Mouse (Mus musculus): ENCODE data around the gene Kin. TPM values are rescaled to one million over a fixed set of nuclear protein-coding genes. Genes with fewer than 3 reads are reported as not detected.

Gene Kin
- polyA plus RNA-seq (2015; fragmentation: Nextera tagmentation; extraction: Ambion mirVana), result 24.1 and 26.1 TPM in 2 replicates

DNA sequence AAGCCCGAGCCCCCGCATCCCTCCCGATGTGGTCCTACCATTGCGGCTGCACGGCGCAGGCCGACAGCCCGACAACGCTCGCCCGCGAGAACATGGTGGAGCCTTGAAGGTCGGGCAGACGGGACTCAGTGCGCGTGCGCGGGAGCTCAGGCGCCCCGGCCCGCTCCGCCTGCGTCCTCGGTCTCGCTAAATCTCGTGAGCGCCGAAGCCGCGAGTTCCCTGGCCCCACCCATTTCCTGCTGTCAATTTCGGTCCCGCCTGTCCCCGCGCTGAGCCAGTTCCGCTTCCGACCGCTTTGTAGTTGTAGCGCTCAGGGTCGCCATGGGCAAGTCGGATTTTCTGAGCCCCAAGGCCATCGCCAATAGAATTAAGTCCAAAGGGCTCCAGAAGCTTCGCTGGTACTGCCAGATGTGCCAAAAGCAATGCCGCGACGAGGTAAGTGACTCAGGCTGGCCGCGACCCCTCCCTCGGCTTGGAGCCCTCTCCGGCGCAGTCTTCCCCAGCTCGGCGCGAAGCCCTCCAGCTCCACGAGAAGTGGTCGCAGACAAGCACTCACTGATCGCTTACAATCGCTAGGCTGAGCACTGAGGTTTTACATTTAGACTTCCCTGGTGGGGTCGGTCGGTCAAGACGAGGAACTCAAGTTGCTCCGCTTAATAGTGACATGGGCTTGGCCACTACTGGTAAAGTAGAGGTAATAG, at the start of gene Kin, which contains the start of gene Atp5c1:
Gene Kin (plus strand): TSS at position 284 of the 701 bp plus-strand sequence.
Gene Atp5c1 (minus strand): TSS at position 201 of the 701 bp plus-strand sequence.
- peaks cover 30% of the 10 kb centered on the region for H3K4me1 ChIP-seq (ENCODE audit: control insufficient read depth, insufficient read depth, low read depth, low read length)
- peak within 1 kb of the TSS; percentile 86 for H3K4me2 ChIP-seq (ENCODE audit: low read length)
- H3K36me3 ChIP-seq (ENCODE audit: control insufficient read depth, insufficient read depth, low read length), result no peaks in the 10 kb centered on the region
- H3K9ac ChIP-seq (ENCODE audit: low read depth, low read length), result peak within 1 kb of the TSS; percentile 99
- no peaks in the 10 kb centered on the region for H3K9me3 ChIP-seq (ENCODE audit: control insufficient read depth, low read length)
- H3K27me3 ChIP-seq (replicated peaks; ENCODE audit: control insufficient read depth, insufficient read depth, low read length), result no peaks in the 10 kb centered on the region
- H3K4me3 ChIP-seq (ENCODE audit: low read length), result peak within 1 kb of the TSS; percentile 95
- peak; percentile 99 for ATAC-seq
- H3K27ac ChIP-seq (ENCODE audit: low read depth, low read length), result peak within 1 kb of the TSS; percentile 95
- under 1% methylated on average over 60 of the region's 61 CpGs for WGBS

DNA sequence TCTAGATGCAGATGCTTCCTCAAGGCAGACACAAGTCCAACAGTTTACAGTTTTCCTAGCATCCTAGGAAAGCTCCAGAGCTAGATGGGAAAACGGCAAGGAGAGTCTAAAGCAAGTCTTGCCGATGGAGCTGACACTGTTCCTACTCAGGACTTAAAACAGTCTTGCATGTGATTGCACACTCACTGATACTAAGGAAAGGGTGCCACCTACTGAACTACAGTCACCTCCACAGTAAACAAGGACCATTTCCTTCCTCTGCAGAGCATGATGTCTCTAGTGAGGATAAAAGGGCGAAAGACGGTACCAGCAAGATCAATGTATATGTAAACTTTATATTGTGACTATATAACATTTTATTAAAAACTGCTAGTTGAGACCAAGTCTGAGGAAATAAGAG, 46.7 kb upstream of the Kin start:
- H3K4me1 ChIP-seq (ENCODE audit: control insufficient read depth, insufficient read depth, low read depth, low read length), result peaks cover 4% of the 10 kb centered on the region; the same call in 1 of the 2 replicates
- H3K9me3 ChIP-seq (ENCODE audit: control insufficient read depth, low read length), result no peaks in the 10 kb centered on the region
- H3K36me3 ChIP-seq (ENCODE audit: control insufficient read depth, insufficient read depth, low read length), result no peaks in the 10 kb centered on the region
- H3K9ac ChIP-seq (ENCODE audit: low read depth, low read length), result no peak overlapping the region
- no peak overlapping the region for H3K4me3 ChIP-seq (ENCODE audit: low read length)
- no peak for ATAC-seq
- 70% methylated on average over 4 of the region's 4 CpGs for WGBS
- no peak overlapping the region for H3K4me2 ChIP-seq (ENCODE audit: low read length)
- no peak overlapping the region for H3K27ac ChIP-seq (ENCODE audit: low read depth, low read length)
- H3K27me3 ChIP-seq (replicated peaks; ENCODE audit: control insufficient read depth, insufficient read depth, low read length), result no peaks in the 10 kb centered on the region

GRCm38 (mm10) chr2:10034976-10035375, 45.4 kb upstream of the Kin start:
- Histone ChIP-seq H3K27me3 (replicated peaks; ENCODE audit: control insufficient read depth, insufficient read depth, low read length) (no peaks in the 10 kb centered on the region), H3K4me1 (ENCODE audit: control insufficient read depth, insufficient read depth, low read depth, low read length) (no peaks in the 10 kb centered on the region), H3K4me2 (ENCODE audit: low read length) (no peak overlapping the region), H3K4me3 (ENCODE audit: low read length) (no peak overlapping the region), H3K27ac (ENCODE audit: low read depth, low read length) (no peak overlapping the region), H3K9ac (ENCODE audit: low read depth, low read length) (no peak overlapping the region), H3K36me3 (ENCODE audit: control insufficient read depth, insufficient read depth, low read length) (0 out of 2 replicates have a peak, but pooled peaks cover 4% of the 10 kb centered on the region), H3K9me3 (ENCODE audit: control insufficient read depth, low read length) (no peaks in the 10 kb centered on the region)
- 73% methylated on average over 3 of the region's 3 CpGs for WGBS
- ATAC-seq, result peak; percentile 78

DNA sequence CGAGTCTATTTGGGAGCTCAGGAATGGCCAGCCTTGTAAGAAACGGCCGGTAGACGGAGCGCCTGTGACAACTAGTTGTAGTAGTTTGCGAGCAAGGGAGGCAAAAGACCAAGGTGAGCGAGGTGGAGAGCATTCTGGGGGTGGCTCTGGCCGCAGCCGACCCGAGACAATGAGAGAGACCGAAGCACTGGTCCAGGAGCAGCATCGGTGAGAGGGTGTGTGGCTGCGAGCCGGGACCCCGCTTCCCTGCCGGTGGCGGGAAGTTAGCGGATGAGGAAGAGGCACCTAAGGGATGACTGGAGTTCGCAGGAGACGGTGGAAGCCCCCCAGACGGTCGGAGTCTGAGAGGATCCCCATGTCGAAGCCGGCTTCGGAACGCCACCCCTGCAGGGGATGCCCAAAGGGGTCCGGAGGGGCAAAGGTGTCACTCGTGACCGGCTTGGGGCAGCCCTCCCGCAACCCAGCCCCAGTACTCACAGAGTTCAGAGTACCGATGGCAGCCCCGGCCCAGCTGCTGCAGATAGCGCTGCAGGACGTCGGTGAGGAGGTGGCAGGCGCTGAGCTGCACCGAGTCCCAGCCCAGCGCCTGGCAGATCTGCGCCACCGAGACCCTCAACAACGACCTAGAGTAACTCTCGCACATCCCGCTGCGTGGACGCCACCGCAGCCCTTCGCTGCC, 32.5 kb upstream of the Kin start:
- H3K4me3 ChIP-seq (ENCODE audit: low read length), result peak overlapping the region; percentile 95
- peak; percentile 84 for ATAC-seq
- H3K9me3 ChIP-seq (ENCODE audit: control insufficient read depth, low read length), result no peaks in the 10 kb centered on the region
- H3K4me2 ChIP-seq (ENCODE audit: low read length), result peak overlapping the region; percentile 85
- H3K36me3 ChIP-seq (ENCODE audit: control insufficient read depth, insufficient read depth, low read length), result no peaks in the 10 kb centered on the region
- no peaks in the 10 kb centered on the region for H3K27me3 ChIP-seq (replicated peaks; ENCODE audit: control insufficient read depth, insufficient read depth, low read length)
- H3K4me1 ChIP-seq (ENCODE audit: control insufficient read depth, insufficient read depth, low read depth, low read length), result peaks cover 11% of the 10 kb centered on the region
- under 1% methylated on average over 43 of the region's 47 CpGs for WGBS
- peak overlapping the region; percentile 70 for H3K9ac ChIP-seq (ENCODE audit: low read depth, low read length)
- peak overlapping the region; percentile 67 for H3K27ac ChIP-seq (ENCODE audit: low read depth, low read length)

DNA sequence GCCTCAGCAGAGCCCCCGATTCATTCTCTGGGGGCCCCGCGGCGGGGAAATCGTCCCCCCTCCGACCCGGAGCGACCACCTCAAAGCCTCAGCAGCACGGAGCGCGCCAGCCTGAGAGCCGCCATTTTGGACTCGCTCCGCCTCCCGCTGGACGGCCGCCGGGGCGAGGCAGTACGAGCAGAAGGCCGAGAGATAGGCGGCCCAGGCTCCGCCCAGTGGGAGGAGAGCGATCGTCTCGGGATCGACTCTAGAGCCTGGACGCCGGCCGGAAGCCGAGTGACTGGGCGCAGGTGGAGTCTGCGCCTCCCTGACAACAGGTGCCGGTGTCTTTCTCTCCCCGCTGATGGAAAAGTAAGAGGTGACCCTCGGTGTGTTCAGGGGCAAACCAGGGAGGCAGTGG, 31.9 kb upstream of the Kin start, which contains the start of gene Taf3:
Gene Taf3 (minus strand): TSS at position 136 of the 400 bp plus-strand sequence.
- peak within 1 kb of the TSS; percentile 70 for H3K9ac ChIP-seq (ENCODE audit: low read depth, low read length)
- peak; percentile 95 for ATAC-seq
- no peaks in the 10 kb centered on the region for H3K9me3 ChIP-seq (ENCODE audit: control insufficient read depth, low read length)
- peak within 1 kb of the TSS; percentile 67 for H3K27ac ChIP-seq (ENCODE audit: low read depth, low read length)
- H3K27me3 ChIP-seq (replicated peaks; ENCODE audit: control insufficient read depth, insufficient read depth, low read length), result no peaks in the 10 kb centered on the region
- H3K4me3 ChIP-seq (ENCODE audit: low read length), result peak within 1 kb of the TSS; percentile 95
- peaks cover 11% of the 10 kb centered on the region for H3K4me1 ChIP-seq (ENCODE audit: control insufficient read depth, insufficient read depth, low read depth, low read length)
- H3K4me2 ChIP-seq (ENCODE audit: low read length), result peak within 1 kb of the TSS; percentile 85
- WGBS, result under 1% methylated on average over 36 of the region's 36 CpGs
- H3K36me3 ChIP-seq (ENCODE audit: control insufficient read depth, insufficient read depth, low read length), result no peaks in the 10 kb centered on the region

DNA sequence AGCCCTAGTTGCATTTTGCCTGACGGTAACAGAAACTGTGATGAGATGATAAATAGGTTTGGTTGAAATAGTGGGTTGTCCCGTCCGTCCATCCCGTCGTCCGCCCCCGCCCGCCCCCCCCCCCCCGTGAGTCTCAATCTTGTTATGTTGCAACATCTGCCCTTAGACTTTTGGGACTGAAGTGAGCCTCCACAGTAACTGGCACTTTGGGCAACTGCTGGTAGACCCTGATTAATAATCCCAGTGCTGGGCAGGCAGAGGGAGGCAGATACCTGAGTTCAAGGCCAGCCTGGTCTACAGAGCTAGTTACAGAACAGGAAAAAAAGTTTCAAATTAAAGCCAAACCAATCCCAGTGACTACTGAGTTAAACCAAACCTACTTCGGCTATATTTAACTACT, 30.9 kb upstream of the Kin start:
- Histone ChIP-seq H3K4me1 (ENCODE audit: control insufficient read depth, insufficient read depth, low read depth, low read length) (peaks cover 11% of the 10 kb centered on the region), H3K27ac (ENCODE audit: low read depth, low read length) (no peak overlapping the region), H3K4me3 (ENCODE audit: low read length) (peak overlapping the region; percentile 95), H3K27me3 (replicated peaks; ENCODE audit: control insufficient read depth, insufficient read depth, low read length) (no peaks in the 10 kb centered on the region), H3K4me2 (ENCODE audit: low read length) (peak overlapping the region; percentile 75), H3K36me3 (ENCODE audit: control insufficient read depth, insufficient read depth, low read length) (no peaks in the 10 kb centered on the region), H3K9ac (ENCODE audit: low read depth, low read length) (peak overlapping the region; percentile 23; the same call in 1 of the 2 replicates), H3K9me3 (ENCODE audit: control insufficient read depth, low read length) (no peaks in the 10 kb centered on the region)
- WGBS, result 11% methylated on average over 10 of the region's 10 CpGs
- ATAC-seq, result no peak

DNA sequence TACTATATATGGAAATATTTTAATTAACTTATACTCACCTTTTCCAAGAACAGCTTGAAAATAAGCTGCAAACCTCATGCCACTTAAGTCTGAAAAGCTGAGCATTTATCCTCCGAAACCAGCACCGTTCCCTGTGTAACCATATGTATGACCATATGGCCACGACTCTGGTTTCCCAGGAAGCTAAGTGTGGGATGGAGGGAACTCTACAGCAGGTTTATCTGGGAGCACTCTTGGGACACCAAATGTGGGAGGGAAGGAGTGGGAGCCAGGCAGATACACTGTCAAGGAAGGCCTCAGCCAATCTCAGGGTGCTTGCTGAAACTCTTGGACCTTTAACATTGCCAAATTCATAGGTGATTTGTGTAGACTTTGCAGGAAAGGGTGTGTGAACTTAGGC, 29.5 kb upstream of the Kin start:
- no peaks in the 10 kb centered on the region for H3K27me3 ChIP-seq (replicated peaks; ENCODE audit: control insufficient read depth, insufficient read depth, low read length)
- peaks cover 11% of the 10 kb centered on the region for H3K4me1 ChIP-seq (ENCODE audit: control insufficient read depth, insufficient read depth, low read depth, low read length)
- H3K9ac ChIP-seq (ENCODE audit: low read depth, low read length), result no peak overlapping the region
- no peaks in the 10 kb centered on the region for H3K9me3 ChIP-seq (ENCODE audit: control insufficient read depth, low read length)
- H3K4me3 ChIP-seq (ENCODE audit: low read length), result no peak overlapping the region
- H3K4me2 ChIP-seq (ENCODE audit: low read length), result no peak overlapping the region
- ATAC-seq, result no peak
- WGBS, result 96% methylated on average over 3 of the region's 3 CpGs
- no peak overlapping the region for H3K27ac ChIP-seq (ENCODE audit: low read depth, low read length)
- H3K36me3 ChIP-seq (ENCODE audit: control insufficient read depth, insufficient read depth, low read length), result peaks cover 13% of the 10 kb centered on the region

GRCm38 (mm10) chr2:10051996-10052395, 28.4 kb upstream of the Kin start:
- no peak for ATAC-seq
- H3K4me3 ChIP-seq (ENCODE audit: low read length), result no peak overlapping the region
- H3K27ac ChIP-seq (ENCODE audit: low read depth, low read length), result no peak overlapping the region
- no peak overlapping the region for H3K9ac ChIP-seq (ENCODE audit: low read depth, low read length)
- peaks cover 19% of the 10 kb centered on the region for H3K36me3 ChIP-seq (ENCODE audit: control insufficient read depth, insufficient read depth, low read length)
- H3K9me3 ChIP-seq (ENCODE audit: control insufficient read depth, low read length), result no peaks in the 10 kb centered on the region
- H3K4me1 ChIP-seq (ENCODE audit: control insufficient read depth, insufficient read depth, low read depth, low read length), result peaks cover 11% of the 10 kb centered on the region
- WGBS, result 88% methylated on average over 1 of the region's 1 CpGs
- H3K4me2 ChIP-seq (ENCODE audit: low read length), result no peak overlapping the region
- no peaks in the 10 kb centered on the region for H3K27me3 ChIP-seq (replicated peaks; ENCODE audit: control insufficient read depth, insufficient read depth, low read length)

- Histone ChIP-seq H3K9ac (ENCODE audit: low read depth, low read length) (no peak overlapping the region), H3K4me3 (ENCODE audit: low read length) (no peak overlapping the region), H3K9me3 (ENCODE audit: control insufficient read depth, low read length) (no peaks in the 10 kb centered on the region), H3K4me1 (ENCODE audit: control insufficient read depth, insufficient read depth, low read depth, low read length) (no peaks in the 10 kb centered on the region), H3K4me2 (ENCODE audit: low read length) (no peak overlapping the region), H3K36me3 (ENCODE audit: control insufficient read depth, insufficient read depth, low read length) (peaks cover 46% of the 10 kb centered on the region), H3K27me3 (replicated peaks; ENCODE audit: control insufficient read depth, insufficient read depth, low read length) (no peaks in the 10 kb centered on the region), H3K27ac (ENCODE audit: low read depth, low read length) (no peak overlapping the region)
- ATAC-seq, result no peak
- WGBS, result 85% methylated on average over 5 of the region's 5 CpGs
Measured at GRCm38 (mm10) chr2:10058836-10059235, 21.6 kb upstream of the Kin start.

Data from hindbrain, embryonic 16.5 days (tissue).